Mouse (Mus musculus) adipose tissue, adult 10 weeks (tissue): ENCODE results near the gene Ube4a. TPM values are rescaled to one million over a fixed set of nuclear protein-coding genes. Genes with fewer than 3 reads are reported as not detected.

Source experiments
- polyA plus RNA-seq: library from polyadenylated mRNA; stranded (reverse); fragments of 350-450 nt; fragmentation: Illumina TruSeq; extraction: RNeasy Lipid Tissue Mini Kit (QIAGEN cat#74804); gene quantifications from one replicate; pipeline ENCODE4 v1.2.3, GENCODE M21; 2014; ENCODE audit warnings: low read depth, low replicate concordance

Gene Ube4a
- polyA plus RNA-seq, result 36.0 TPM

DNA sequence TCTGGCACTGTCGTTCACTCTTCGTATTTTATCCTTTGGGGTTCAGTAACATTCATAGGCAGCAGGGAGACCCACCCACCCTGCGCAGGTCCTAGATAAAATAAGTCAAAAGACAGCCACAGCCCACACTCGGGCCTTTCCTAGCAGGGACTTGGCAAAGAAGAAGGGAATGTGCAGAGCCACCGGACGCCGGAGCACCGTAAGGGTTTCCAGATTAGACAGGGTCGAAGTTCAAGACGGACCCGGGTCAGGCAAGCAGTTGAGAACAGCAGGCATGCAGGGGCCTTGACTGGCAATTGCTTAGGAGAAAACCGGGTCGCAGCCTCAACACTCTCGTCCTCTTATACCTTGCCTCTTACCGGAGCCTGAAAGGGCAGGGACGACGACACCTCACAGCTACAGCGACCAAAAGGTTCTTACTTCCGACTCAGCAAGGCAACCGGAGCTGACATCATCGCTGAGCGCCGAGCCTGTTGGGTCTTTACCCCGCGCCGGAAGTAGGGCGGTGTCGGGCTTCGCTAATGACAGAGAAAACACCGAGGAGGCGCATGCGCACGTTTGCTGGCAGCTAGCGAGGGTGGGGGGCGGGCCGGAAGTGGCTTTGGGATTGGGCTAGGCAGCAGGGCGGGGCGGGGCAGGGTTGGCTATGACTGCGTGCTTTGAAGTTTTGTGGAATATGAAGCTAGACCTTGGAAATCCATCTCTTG is at the start of gene Ube4a:
Gene Ube4a (minus strand): TSS at position 475 of the 707 bp plus-strand sequence.

DNA sequence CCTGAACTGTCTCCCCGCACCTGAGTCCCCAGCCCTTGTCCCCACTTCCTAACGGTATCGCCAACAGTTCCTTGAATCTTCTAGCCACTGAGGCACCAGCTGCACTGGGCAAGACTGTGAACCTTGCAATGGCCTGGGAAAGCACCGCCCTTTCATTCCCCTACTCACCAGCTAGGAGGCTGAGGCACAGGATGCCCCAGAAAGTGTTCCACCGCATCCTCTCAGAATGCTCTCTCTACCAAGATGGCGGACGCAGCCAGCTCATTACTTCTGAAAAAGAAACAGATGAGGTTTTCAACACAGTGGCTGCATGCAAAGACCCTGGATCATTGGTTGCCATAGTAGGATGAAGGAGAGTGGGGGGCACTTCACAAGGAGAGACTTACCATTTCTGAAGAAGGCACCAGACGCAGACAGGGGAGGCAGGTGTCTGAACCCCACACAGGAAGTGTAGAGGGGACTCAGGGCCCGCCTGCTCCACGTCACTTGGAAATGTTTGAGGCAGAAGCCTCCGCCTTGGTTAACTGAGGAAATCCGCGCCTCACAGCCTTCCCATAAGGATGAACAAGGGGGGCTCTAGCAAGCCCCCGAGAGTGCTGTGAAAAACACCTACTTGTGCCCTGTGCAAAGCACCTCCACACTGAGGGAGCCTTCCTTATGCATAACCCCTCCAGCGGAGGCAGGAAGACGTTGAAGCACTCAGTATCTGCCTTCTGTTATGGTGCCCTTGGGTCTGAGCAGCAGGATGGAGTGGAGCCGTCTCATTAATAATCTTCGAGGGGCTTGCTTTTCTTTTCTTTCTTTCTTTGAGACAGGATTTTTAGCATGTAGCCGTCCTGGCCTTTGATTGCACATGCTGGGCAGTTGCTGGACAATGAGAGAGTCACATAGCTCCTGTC is 44.0 kb upstream of the Ube4a start, which contains the start of gene Cd3e:
Gene Cd3e (minus strand): TSS at position 448 of the 899 bp plus-strand sequence.

DNA sequence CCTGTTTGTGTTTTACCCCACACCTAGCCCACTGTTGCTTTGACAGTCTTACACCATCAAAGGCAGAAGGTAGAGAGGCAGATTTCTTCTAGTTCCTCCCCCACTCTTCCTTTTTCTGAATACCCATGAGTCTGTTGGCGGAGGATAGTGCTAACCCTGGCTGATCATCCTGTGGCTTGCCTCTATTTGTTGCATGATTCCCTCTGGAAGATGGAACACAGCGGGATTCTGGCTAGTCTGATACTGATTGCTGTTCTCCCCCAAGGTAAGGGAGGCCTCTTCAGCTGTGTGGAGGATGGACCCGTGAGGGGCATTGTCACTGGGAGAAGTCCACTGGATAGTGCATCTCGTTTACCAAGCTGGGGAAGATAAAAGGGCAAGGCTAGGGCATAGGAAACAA is 16.3 kb upstream of the Ube4a start, which contains the start of gene Cd3d:
Gene Cd3d (plus strand): TSS at position 111 of the 400 bp plus-strand sequence.

DNA sequence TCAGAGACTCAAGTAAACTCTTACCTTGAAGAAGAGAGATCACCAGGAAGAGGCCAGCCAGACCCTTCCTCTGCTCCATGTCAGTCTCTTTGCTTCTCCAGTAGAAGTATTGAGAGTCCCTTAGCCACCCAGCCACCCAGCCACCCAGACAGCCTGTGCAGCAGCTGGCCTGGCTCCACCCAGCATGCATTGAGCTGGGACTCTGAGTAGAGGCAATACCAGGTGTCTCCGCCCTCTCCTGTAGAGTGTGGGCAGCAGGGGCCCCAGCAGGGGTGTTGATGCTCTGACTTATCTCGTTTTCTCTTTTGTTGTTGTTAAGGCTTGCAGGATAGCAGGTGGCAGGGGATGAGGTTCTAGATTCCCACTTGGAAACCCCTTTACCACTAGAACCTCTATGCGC is 14.8 kb upstream of the Ube4a start, which contains the start of gene Cd3g:
Gene Cd3g (minus strand): TSS at position 190 of the 400 bp plus-strand sequence.

DNA sequence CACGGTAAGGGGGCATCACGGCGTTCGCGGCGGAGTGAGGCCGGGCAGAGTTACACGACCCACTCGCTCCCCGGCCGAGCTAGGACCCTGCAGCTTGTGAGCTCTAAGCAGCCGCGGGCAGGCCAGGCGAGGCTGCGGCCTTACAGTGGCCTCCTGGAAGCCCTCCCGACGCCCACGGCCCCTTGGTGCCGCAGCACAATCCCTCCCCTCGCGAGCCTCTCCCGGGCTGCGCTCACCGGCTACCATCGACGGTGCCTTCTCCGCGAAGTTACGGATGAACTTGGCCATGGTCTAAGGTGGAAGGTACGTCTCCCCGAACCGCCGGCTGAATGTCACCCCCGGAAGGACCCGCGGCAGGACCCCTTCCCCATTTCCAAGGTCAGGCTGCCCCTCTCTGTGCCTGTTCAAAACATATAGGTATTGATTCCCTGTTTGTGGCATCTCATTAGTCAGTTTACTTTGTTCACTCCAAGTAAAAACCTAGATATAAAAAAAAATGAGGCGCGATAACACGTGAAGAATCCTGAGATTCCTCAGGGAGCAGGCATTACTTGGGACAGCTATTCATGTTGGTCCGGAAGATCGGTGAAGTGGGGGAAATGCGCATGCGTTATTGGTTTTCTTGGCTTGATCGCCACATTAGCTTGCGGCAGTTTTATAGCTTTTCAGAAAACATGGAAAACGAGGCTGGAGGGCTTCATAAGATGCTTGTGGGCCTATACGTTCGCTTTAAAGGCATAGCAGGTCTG is 44.9 kb downstream of the Ube4a start, which contains the start of gene Atp5l:
Gene Atp5l (minus strand): TSS at position 369 of the 749 bp plus-strand sequence.

DNA sequence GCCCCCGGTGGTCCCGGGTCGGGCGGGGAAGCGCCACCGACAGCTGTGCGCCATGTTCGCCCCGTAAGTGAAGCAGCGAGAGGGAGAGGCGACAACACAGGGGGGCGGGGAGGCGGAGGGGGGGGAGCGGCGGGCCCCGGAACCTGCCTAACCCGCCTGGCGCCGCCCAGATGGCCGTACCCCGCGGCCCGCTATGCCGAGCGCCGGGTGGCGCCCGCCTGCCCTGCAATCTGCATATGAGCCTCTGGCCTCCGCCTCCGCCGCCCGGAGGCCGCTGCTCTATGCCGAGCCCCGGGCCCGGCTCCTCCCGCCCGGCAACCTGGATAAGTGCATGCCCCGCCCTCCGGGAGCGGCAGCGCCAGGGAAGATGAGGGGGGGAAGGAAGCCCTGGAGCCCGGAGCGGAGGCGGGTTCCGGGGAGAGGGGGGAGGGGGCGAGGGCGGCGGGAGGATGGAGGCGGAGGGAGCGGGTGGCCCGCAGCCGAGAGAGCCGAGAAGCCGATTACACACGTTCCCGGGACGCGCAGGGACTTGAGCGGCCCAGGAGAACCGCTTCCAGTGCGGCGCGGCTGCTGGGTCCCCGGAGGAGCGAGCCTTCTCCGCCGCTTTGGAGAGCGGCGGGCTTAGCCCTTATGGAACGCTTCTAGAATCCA is 84.1 kb downstream of the Ube4a start, which contains the start of gene Kmt2a:
Gene Kmt2a (minus strand): TSS at position 76 of the 651 bp plus-strand sequence.

Other genes with a start within 250 kb of the Ube4a start
- gene Phldb1, start 230.4 kb downstream of the Ube4a start, polyA plus RNA-seq, result 61.1 TPM
- gene Arcn1, start 197.8 kb downstream of the Ube4a start, polyA plus RNA-seq, result 107 TPM
- gene Ift46, start 197.7 kb downstream of the Ube4a start, polyA plus RNA-seq, result 62.7 TPM
- gene Tmem25, start 166.3 kb downstream of the Ube4a start, polyA plus RNA-seq, result 3.0 TPM
- gene Ttc36, start 162.5 kb downstream of the Ube4a start, polyA plus RNA-seq, result 2.3 TPM
- gene Kmt2a, start 84.3 kb downstream of the Ube4a start, polyA plus RNA-seq, result 12.5 TPM
- 562 TPM for gene Atp5l, start 44.9 kb downstream of the Ube4a start, polyA plus RNA-seq
- 1.6 TPM for gene Cd3g, start 14.8 kb upstream of the Ube4a start, polyA plus RNA-seq
- 1.3 TPM for gene Cd3d, start 16.2 kb upstream of the Ube4a start, polyA plus RNA-seq
- gene Cd3e, start 44.0 kb upstream of the Ube4a start, polyA plus RNA-seq, result 1.5 TPM
- 30.8 TPM for gene Mpzl2, start 74.2 kb upstream of the Ube4a start, polyA plus RNA-seq
- gene Mpzl3, start 89.6 kb upstream of the Ube4a start, polyA plus RNA-seq, result 6.7 TPM
- gene Jaml, start 113.6 kb upstream of the Ube4a start, polyA plus RNA-seq, result 33.8 TPM
- 6.5 TPM for gene Scn2b, start 152.2 kb upstream of the Ube4a start, polyA plus RNA-seq
- 0.82 TPM for gene Scn4b, start 172.8 kb upstream of the Ube4a start, polyA plus RNA-seq
- gene BC049352, start 216.4 kb upstream of the Ube4a start, polyA plus RNA-seq, result not detected
- 0.67 TPM for gene Tmprss4, start 238.5 kb upstream of the Ube4a start, polyA plus RNA-seq